Mouse (Mus musculus) embryo, embryonic 10.5 days (tissue): ENCODE measurements at regions not wholly inside any gene's neighbourhood (a gene's known extent, or its start where the extent isn't known, plus 50 kb on each side); places are given as distances from the start of the nearest gene placed in this dataset.

ENCODE experiments used
- DNase-seq: peaks from one replicate; pipeline ENCODE4 v3.0.0-alpha.2; 2015; ENCODE audit warnings: low spot score

GRCm38 (mm10) chr4:127862875-127863274, 107.9 kb downstream of the CK137956 start:
- DNase-seq, result no peak

- DNase-seq, result no peak
These were observed 109.2 kb downstream of the CK137956 start for GRCm38 (mm10) chr4:127861319-127862117.

GRCm38 (mm10) chr4:127860271-127860670, 110.5 kb downstream of the CK137956 start:
- no peak for DNase-seq

- DNase-seq, result no peak
These were observed 111.2 kb downstream of the CK137956 start for GRCm38 (mm10) chr4:127859505-127859904.

GRCm38 (mm10) chr4:127858566-127858965, 112.2 kb downstream of the CK137956 start:
- DNase-seq, result no peak

GRCm38 (mm10) chr4:127855836-127856235, 114.9 kb downstream of the CK137956 start:
- DNase-seq, result peak; percentile 9

GRCm38 (mm10) chr4:127854776-127855409, 115.9 kb downstream of the CK137956 start:
- DNase-seq, result no peak

GRCm38 (mm10) chr4:127849306-127849705, 121.4 kb downstream of the CK137956 start:
- no peak for DNase-seq

- DNase-seq, result peak; percentile 52
These were observed 124.4 kb downstream of the CK137956 start for GRCm38 (mm10) chr4:127846321-127846720.

- no peak for DNase-seq
These were observed 127.3 kb downstream of the CK137956 start for GRCm38 (mm10) chr4:127843421-127843820.

- DNase-seq, result no peak
These were observed 137.1 kb downstream of the CK137956 start for GRCm38 (mm10) chr4:127833668-127834067.

GRCm38 (mm10) chr4:127826988-127827387, 143.8 kb downstream of the CK137956 start:
- no peak for DNase-seq

- peak; percentile 2 for DNase-seq
These were observed 151.2 kb downstream of the CK137956 start for GRCm38 (mm10) chr4:127819501-127819900.

GRCm38 (mm10) chr4:127819009-127819408, 151.7 kb downstream of the CK137956 start:
- no peak for DNase-seq

GRCm38 (mm10) chr4:127814631-127815030, 156.1 kb downstream of the CK137956 start:
- no peak for DNase-seq

- no peak for DNase-seq
These were observed 158.7 kb downstream of the CK137956 start for GRCm38 (mm10) chr4:127812047-127812545.

- no peak for DNase-seq
These were observed 159.7 kb downstream of the CK137956 start for GRCm38 (mm10) chr4:127810899-127811510.

GRCm38 (mm10) chr4:127809006-127809405, 161.7 kb downstream of the CK137956 start:
- DNase-seq, result peak; percentile 6

- no peak for DNase-seq
These were observed 181.5 kb downstream of the CK137956 start for GRCm38 (mm10) chr4:127789206-127789605.

GRCm38 (mm10) chr4:127785786-127786185, 185.0 kb downstream of the CK137956 start:
- no peak for DNase-seq

GRCm38 (mm10) chr4:127771966-127772500, 198.7 kb downstream of the CK137956 start:
- DNase-seq, result no peak

- no peak for DNase-seq
These were observed 207.0 kb downstream of the CK137956 start for GRCm38 (mm10) chr4:127763736-127764135.
